Mouse (Mus musculus): ENCODE measurements around the gene Thrap3. TPM values are rescaled to one million over a fixed set of nuclear protein-coding genes. Genes with fewer than 3 reads are reported as not detected.
"Not testable (repeated sequence)": the region's sequence is repeated elsewhere in the genome, so short reads cannot be mapped to it uniquely, and the experiment has no call there.

Gene Thrap3
- polyA plus RNA-seq, 1 experiment from 2014 or later = 202 TPM

GRCm38 (mm10) chr4:126234496-126235175 lies 32.1 kb upstream of the Thrap3 start:
- peaks cover 57% of the 10 kb centered on the region for H3K36me3 ChIP-seq
- WGBS = 89% methylated on average over 18 of the region's 18 CpGs
- H3K27ac ChIP-seq = no peak overlapping the region

GRCm38 (mm10) chr4:126233676-126234308 lies 31.2 kb upstream of the Thrap3 start:
- Histone ChIP-seq H3K27ac (no peak overlapping the region), H3K4me2 (replicated peaks) (no peak overlapping the region), H3K36me3 (peaks cover 53% of the 10 kb centered on the region)

More at GRCm38 (mm10) chr4:126234496-126235175, 32.1 kb upstream of the Thrap3 start:
- Histone ChIP-seq H3K9ac (no peak overlapping the region), H3K4me2 (replicated peaks) (no peak overlapping the region), H3K4me3 (replicated peaks) (no peak overlapping the region), H3K4me1 (replicated peaks) (peaks cover 10% of the 10 kb centered on the region), H3K27me3 (replicated peaks) (no peaks in the 10 kb centered on the region), H3K9me3 (no peaks in the 10 kb centered on the region)
- no peak for ATAC-seq

GRCm38 (mm10) chr4:126229900-126230299 lies 27.3 kb upstream of the Thrap3 start:
- H3K9ac ChIP-seq = no peak overlapping the region
- WGBS = 60% methylated on average over 7 of the region's 7 CpGs
- no peaks in the 10 kb centered on the region for H3K27me3 ChIP-seq (replicated peaks)
- H3K9me3 ChIP-seq = no peaks in the 10 kb centered on the region
- H3K4me3 ChIP-seq (replicated peaks) = no peak overlapping the region
- H3K4me2 ChIP-seq (replicated peaks) = no peak overlapping the region
- no peak for ATAC-seq
- H3K36me3 ChIP-seq = peaks cover 38% of the 10 kb centered on the region
- no peak overlapping the region for H3K27ac ChIP-seq
- peaks cover 13% of the 10 kb centered on the region; the same call in 1 of the 2 replicates for H3K4me1 ChIP-seq (replicated peaks)

More at GRCm38 (mm10) chr4:126233676-126234308, 31.2 kb upstream of the Thrap3 start:
- Histone ChIP-seq H3K4me1 (replicated peaks) (peaks cover 10% of the 10 kb centered on the region), H3K9me3 (no peaks in the 10 kb centered on the region), H3K4me3 (replicated peaks) (no peak overlapping the region), H3K9ac (no peak overlapping the region), H3K27me3 (replicated peaks) (no peaks in the 10 kb centered on the region)
- WGBS = 87% methylated on average over 29 of the region's 29 CpGs
- no peak for ATAC-seq

GRCm38 (mm10) chr4:126228144-126228543 lies 25.6 kb upstream of the Thrap3 start:
- Histone ChIP-seq H3K36me3 (peaks cover 23% of the 10 kb centered on the region; the same call in 1 of the 2 replicates), H3K27ac (no peak overlapping the region), H3K4me3 (replicated peaks) (no peak overlapping the region), H3K27me3 (replicated peaks) (no peaks in the 10 kb centered on the region), H3K4me2 (replicated peaks) (no peak overlapping the region), H3K9me3 (no peaks in the 10 kb centered on the region), H3K9ac (no peak overlapping the region), H3K4me1 (replicated peaks) (peaks cover 8% of the 10 kb centered on the region; the same call in 1 of the 2 replicates)
- 27% methylated on average over 5 of the region's 5 CpGs for WGBS
- ATAC-seq = no peak

- Histone ChIP-seq H3K4me2 (replicated peaks) (peak overlapping the region; percentile 73), H3K4me1 (replicated peaks) (peaks cover 8% of the 10 kb centered on the region; the same call in 1 of the 2 replicates), H3K27me3 (replicated peaks) (no peaks in the 10 kb centered on the region), H3K27ac (0 out of 2 replicates have a peak overlapping the region, but pooled peaks have one; percentile 13), H3K36me3 (peaks cover 15% of the 10 kb centered on the region; the same call in 1 of the 2 replicates), H3K9ac (peak overlapping the region; percentile 31; the same call in 1 of the 2 replicates), H3K9me3 (no peaks in the 10 kb centered on the region), H3K4me3 (replicated peaks) (peak overlapping the region; percentile 30)
- peak; percentile 89 for ATAC-seq
- WGBS = 7% methylated on average over 18 of the region's 18 CpGs
Observed at GRCm38 (mm10) chr4:126227077-126227761, 24.7 kb upstream of the Thrap3 start.

GRCm38 (mm10) chr4:126226640-126227039 lies 24.1 kb upstream of the Thrap3 start:
- no peak overlapping the region for H3K4me2 ChIP-seq (replicated peaks)
- no peak overlapping the region for H3K9ac ChIP-seq
- no peak for ATAC-seq
- peaks cover 8% of the 10 kb centered on the region; the same call in 1 of the 2 replicates for H3K4me1 ChIP-seq (replicated peaks)
- H3K27ac ChIP-seq = no peak overlapping the region
- no peaks in the 10 kb centered on the region for H3K27me3 ChIP-seq (replicated peaks)
- 0 out of 2 replicates have a peak, but pooled peaks cover 9% of the 10 kb centered on the region for H3K36me3 ChIP-seq
- no peaks in the 10 kb centered on the region for H3K9me3 ChIP-seq
- WGBS = 55% methylated on average over 12 of the region's 12 CpGs
- no peak overlapping the region for H3K4me3 ChIP-seq (replicated peaks)

GRCm38 (mm10) chr4:126222631-126223030 lies 20.1 kb upstream of the Thrap3 start:
- H3K4me3 ChIP-seq (replicated peaks) = no peak overlapping the region
- no peak overlapping the region for H3K4me2 ChIP-seq (replicated peaks)
- H3K36me3 ChIP-seq = no peaks in the 10 kb centered on the region
- H3K4me1 ChIP-seq (replicated peaks) = peaks cover 6% of the 10 kb centered on the region; the same call in 1 of the 2 replicates
- ATAC-seq = no peak
- no peaks in the 10 kb centered on the region for H3K9me3 ChIP-seq
- H3K9ac ChIP-seq = no peak overlapping the region
- H3K27ac ChIP-seq = no peak overlapping the region
- no peaks in the 10 kb centered on the region for H3K27me3 ChIP-seq (replicated peaks)
- 82% methylated on average over 11 of the region's 11 CpGs for WGBS

- ATAC-seq = no peak
- Histone ChIP-seq H3K4me2 (replicated peaks) (no peak overlapping the region), H3K9me3 (no peaks in the 10 kb centered on the region)
Observed at GRCm38 (mm10) chr4:126220045-126220444, 17.5 kb upstream of the Thrap3 start.

GRCm38 (mm10) chr4:126219540-126219939 lies 17.0 kb upstream of the Thrap3 start:
- not testable (repeated sequence) for H3K4me3 ChIP-seq (replicated peaks); H3K4me1 ChIP-seq (replicated peaks); ATAC-seq; H3K36me3 ChIP-seq; H3K4me2 ChIP-seq (replicated peaks); H3K9me3 ChIP-seq; H3K27ac ChIP-seq; H3K27me3 ChIP-seq (replicated peaks); H3K9ac ChIP-seq
- 68% methylated on average over 3 of the region's 3 CpGs for WGBS

More at GRCm38 (mm10) chr4:126220045-126220444, 17.5 kb upstream of the Thrap3 start:
- H3K4me1 ChIP-seq (replicated peaks) = no peaks in the 10 kb centered on the region
- H3K36me3 ChIP-seq = no peaks in the 10 kb centered on the region
- H3K27me3 ChIP-seq (replicated peaks) = no peaks in the 10 kb centered on the region
- H3K4me3 ChIP-seq (replicated peaks) = no peak overlapping the region
- H3K27ac ChIP-seq = no peak overlapping the region
- 91% methylated on average over 10 of the region's 10 CpGs for WGBS
- H3K9ac ChIP-seq = no peak overlapping the region

GRCm38 (mm10) chr4:126217771-126218170 lies 15.2 kb upstream of the Thrap3 start:
- ATAC-seq = no peak
- WGBS = 76% methylated on average over 6 of the region's 6 CpGs
- H3K27ac ChIP-seq = no peak overlapping the region

GRCm38 (mm10) chr4:126207081-126207480 lies 4.5 kb upstream of the Thrap3 start:
- ATAC-seq = no peak
- Histone ChIP-seq H3K9me3 (no peaks in the 10 kb centered on the region), H3K27me3 (replicated peaks) (no peaks in the 10 kb centered on the region), H3K4me3 (replicated peaks) (no peak overlapping the region), H3K9ac (no peak overlapping the region), H3K27ac (no peak overlapping the region), H3K36me3 (no peaks in the 10 kb centered on the region), H3K4me2 (replicated peaks) (no peak overlapping the region), H3K4me1 (replicated peaks) (no peaks in the 10 kb centered on the region; the same call in 1 of the 2 replicates)
- WGBS = 57% methylated on average over 6 of the region's 6 CpGs

More at GRCm38 (mm10) chr4:126217771-126218170, 15.2 kb upstream of the Thrap3 start:
- no peak overlapping the region for H3K4me3 ChIP-seq (replicated peaks)
- no peak overlapping the region for H3K9ac ChIP-seq
- H3K9me3 ChIP-seq = no peaks in the 10 kb centered on the region
- no peaks in the 10 kb centered on the region for H3K4me1 ChIP-seq (replicated peaks)
- no peak overlapping the region for H3K4me2 ChIP-seq (replicated peaks)
- H3K27me3 ChIP-seq (replicated peaks) = no peaks in the 10 kb centered on the region
- no peaks in the 10 kb centered on the region for H3K36me3 ChIP-seq

GRCm38 (mm10) chr4:126205386-126205785 lies 2.8 kb upstream of the Thrap3 start:
- H3K36me3 ChIP-seq = no peaks in the 10 kb centered on the region
- WGBS = 69% methylated on average over 1 of the region's 1 CpGs
- H3K27ac ChIP-seq = no peak overlapping the region
- H3K27me3 ChIP-seq (replicated peaks) = no peaks in the 10 kb centered on the region
- H3K9me3 ChIP-seq = no peaks in the 10 kb centered on the region
- no peak overlapping the region for H3K9ac ChIP-seq
- H3K4me2 ChIP-seq (replicated peaks) = no peak overlapping the region
- peaks cover 5% of the 10 kb centered on the region for H3K4me1 ChIP-seq (replicated peaks)
- no peak overlapping the region for H3K4me3 ChIP-seq (replicated peaks)
- no peak for ATAC-seq
